ENCODE assay signal across 8 mouse cellular contexts in the genomic region with DNA sequence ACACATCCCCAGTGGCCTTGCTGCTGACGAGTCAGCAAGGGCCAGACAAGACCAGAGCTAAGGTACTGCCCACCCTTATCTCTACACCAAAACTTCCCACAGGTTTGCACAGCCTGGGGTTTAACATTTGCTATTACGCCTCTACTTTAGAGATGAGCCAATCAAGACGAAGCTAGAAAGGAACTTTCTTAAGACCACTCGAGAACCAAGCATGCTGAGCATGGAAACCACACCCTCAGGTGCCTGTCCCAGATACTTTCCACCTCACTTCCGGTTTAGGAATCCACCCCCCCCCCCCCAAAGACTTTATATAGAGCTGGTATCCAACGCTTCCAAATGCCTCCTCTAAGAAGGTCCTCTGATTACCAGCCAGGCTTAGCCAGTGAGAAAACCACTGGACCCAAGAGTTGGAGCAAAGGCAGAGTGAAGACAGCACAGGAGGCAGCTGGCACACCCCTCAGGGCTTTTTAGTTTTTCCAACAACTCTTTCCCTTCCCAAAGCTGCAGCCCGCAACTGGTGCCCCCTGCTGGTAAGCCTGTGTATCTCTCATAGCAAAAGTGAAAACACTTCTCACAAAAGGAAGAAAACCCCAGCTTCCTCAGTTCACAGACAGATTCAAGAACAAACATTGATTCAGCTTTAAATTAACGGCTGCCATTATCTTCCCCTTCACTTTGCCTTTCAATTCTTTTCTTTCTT. TPM values are rescaled to one million over a fixed set of nuclear protein-coding genes. Genes with fewer than 3 reads are reported as not detected.
A peak's percentile ranks its signal among the peaks of the same experiment; 100 is the strongest.
DNase-seq lines count a peak whose midpoint lies in the region; ATAC-seq and TF ChIP-seq lines count a peak whose summit lies in the region.

No protein-coding gene starts in this region.

- H3K9ac ChIP-seq in midbrain, embryonic 13.5 days (replicated peaks) = no peak overlapping the region

- H3K4me1 ChIP-seq in midbrain, embryonic 10.5 days = peaks cover 16% of the 10 kb centered on the region
- peaks cover 10% of the 10 kb centered on the region for H3K4me1 ChIP-seq in midbrain, embryonic 13.5 days (replicated peaks)
- H3K4me1 ChIP-seq in testis, adult 2 months (ENCODE audit: control insufficient read depth, insufficient read depth, low read length) = peaks cover 12% of the 10 kb centered on the region

- H3K27ac ChIP-seq in midbrain, embryonic 10.5 days (replicated peaks) = no peak overlapping the region
- no peak overlapping the region for H3K27ac ChIP-seq in midbrain, embryonic 13.5 days
- H3K27ac ChIP-seq in testis, adult 2 months (ENCODE audit: control insufficient read depth, insufficient read depth, low read depth, low read length) = no peak overlapping the region

- TF ChIP-seq POLR2A in testis, adult 2 months (IDR thresholded peaks at IDR 0.05; ENCODE audit: control insufficient read depth, low read depth, low read length) = no peak

- ATAC-seq in midbrain, embryonic 13.5 days = no peak
- peak; percentile 21 for ATAC-seq in granulocyte monocyte progenitor cell, adult 5-6 weeks (replicated peaks; ENCODE audit: poor library complexity, severe bottlenecking)

- TF ChIP-seq CTCF in testis, adult 2 months (IDR thresholded peaks at IDR 0.05; ENCODE audit: control insufficient read depth, insufficient read depth, insufficient replicate concordance, low read depth, low read length) = peak; percentile 49; the same call in 1 of the 2 replicates

- no peak overlapping the region for H3K4me2 ChIP-seq in midbrain, embryonic 13.5 days (replicated peaks)

- no peaks in the 10 kb centered on the region for H3K9me3 ChIP-seq in midbrain, embryonic 10.5 days (replicated peaks)
- H3K9me3 ChIP-seq in midbrain, embryonic 13.5 days = no peaks in the 10 kb centered on the region

- H3K36me3 ChIP-seq in midbrain, embryonic 10.5 days = no peaks in the 10 kb centered on the region
- H3K36me3 ChIP-seq in midbrain, embryonic 13.5 days = no peaks in the 10 kb centered on the region
- no peaks in the 10 kb centered on the region for H3K36me3 ChIP-seq in testis, adult 2 months (ENCODE audit: control insufficient read depth, insufficient read depth, low read length)

- 0 out of 2 replicates have a peak, but pooled peaks cover under 1% of the 10 kb centered on the region for H3K27me3 ChIP-seq in midbrain, embryonic 10.5 days (ENCODE audit: low read depth, poor library complexity, severe bottlenecking)
- H3K27me3 ChIP-seq in midbrain, embryonic 13.5 days = no peaks in the 10 kb centered on the region
- H3K27me3 ChIP-seq in testis, adult 2 months (ENCODE audit: control insufficient read depth, insufficient read depth, low read length) = no peaks in the 10 kb centered on the region

- WGBS in midbrain, embryonic 10.5 days = 67% methylated on average over 8 of the region's 8 CpGs
- WGBS in midbrain, embryonic 13.5 days = 69% methylated on average over 8 of the region's 8 CpGs

- no peak overlapping the region for H3K4me3 ChIP-seq in midbrain, embryonic 10.5 days
- H3K4me3 ChIP-seq in midbrain, embryonic 13.5 days (replicated peaks) = no peak overlapping the region
- H3K4me3 ChIP-seq in testis, adult 2 months (ENCODE audit: control insufficient read depth, low read depth, low read length) = no peak overlapping the region

- peak; percentile 45 for DNase-seq in cerebellum, adult 11 months
- no peak for DNase-seq in cerebellum, adult 11-12 months
- peak; percentile 41 for DNase-seq in midbrain, embryonic 10.5 days (ENCODE audit: low spot score)
- DNase-seq in c-Kit-positive CD71-positive TER-119-positive erythroid progenitor cells, embryonic 14.5 days (ENCODE audit: low spot score) = peak; percentile 42
- DNase-seq in lung, postnatal 14 days = peak; percentile 81

RNA-seq across cellular contexts. Expression of a gene that starts 4.1 kb away (rescaled TPM):
- 2.1 and 2.9 TPM in 2 replicates for polyA plus RNA-seq in midbrain, embryonic 10.5 days (2016; fragmentation: Nextera tagmentation; extraction: Ambion mirVana)
- 8.9 and 9.6 TPM in 2 replicates for polyA plus RNA-seq in midbrain, embryonic 13.5 days (2015; fragmentation: Nextera tagmentation; extraction: Ambion mirVana)
- total RNA-seq in granulocyte monocyte progenitor cell, adult 5-6 weeks (2014; fragmentation: Nextera tagmentation) = 7.4 and 7.8 TPM in 2 replicates
- 4.1 and 4.9 TPM in 2 replicates for total RNA-seq in granulocyte monocyte progenitor cell, adult 5-6 weeks (2017)
- 5.6 TPM in 2 replicates for polyA plus RNA-seq in testis, adult 2 months (2012; rRNA removed)

RNA-seq across cellular contexts. Expression of a gene that starts 10.9 kb away (rescaled TPM):
- polyA plus RNA-seq in midbrain, embryonic 10.5 days (2016; fragmentation: Nextera tagmentation; extraction: Ambion mirVana) = 48.9 and 56.6 TPM in 2 replicates
- 65.8 and 76.4 TPM in 2 replicates for polyA plus RNA-seq in midbrain, embryonic 13.5 days (2015; fragmentation: Nextera tagmentation; extraction: Ambion mirVana)
- 112 and 130 TPM in 2 replicates for total RNA-seq in granulocyte monocyte progenitor cell, adult 5-6 weeks (2014; fragmentation: Nextera tagmentation)
- 77.9 and 83.8 TPM in 2 replicates for total RNA-seq in granulocyte monocyte progenitor cell, adult 5-6 weeks (2017)
- 36.8 and 45.7 TPM in 2 replicates for polyA plus RNA-seq in testis, adult 2 months (2012; rRNA removed)

RNA-seq across cellular contexts. Expression of a gene that starts 40.0 kb away (rescaled TPM):
- polyA plus RNA-seq in midbrain, embryonic 10.5 days (2016; fragmentation: Nextera tagmentation; extraction: Ambion mirVana) = 56.1 and 62.9 TPM in 2 replicates
- polyA plus RNA-seq in midbrain, embryonic 13.5 days (2015; fragmentation: Nextera tagmentation; extraction: Ambion mirVana) = 70.3 and 77.4 TPM in 2 replicates
- 44.7 and 45.9 TPM in 2 replicates for total RNA-seq in granulocyte monocyte progenitor cell, adult 5-6 weeks (2014; fragmentation: Nextera tagmentation)
- total RNA-seq in granulocyte monocyte progenitor cell, adult 5-6 weeks (2017) = 41.6 and 44.6 TPM in 2 replicates
- 6.0 and 6.7 TPM in 2 replicates for polyA plus RNA-seq in testis, adult 2 months (2012; rRNA removed)
